Mouse (Mus musculus): ENCODE data around the gene Ubl3. TPM values are rescaled to one million over a fixed set of nuclear protein-coding genes. Genes with fewer than 3 reads are reported as not detected.

The Ubl3 gene
- total and polyA plus RNA-seq, 2 experiments from 2014 or later: 79.3 to 122 TPM

GRCm38 (mm10) chr5:148510265-148510664 lies 42.3 kb downstream of the Ubl3 start:
- Histone ChIP-seq H3K9ac (no peak overlapping the region), H3K9me3 (ENCODE audit: low read length) (no peaks in the 10 kb centered on the region), H3K27me3 (ENCODE audit: insufficient read depth, low read length) (no peaks in the 10 kb centered on the region), H3K36me3 (ENCODE audit: insufficient read depth) (peaks cover 35% of the 10 kb centered on the region), H3K27ac (ENCODE audit: low read depth, low read length) (no peak overlapping the region), H3K4me3 (ENCODE audit: low read depth, low read length) (no peak overlapping the region), H3K4me1 (ENCODE audit: insufficient read depth) (no peaks in the 10 kb centered on the region), H3K4me2 (ENCODE audit: low read depth) (no peak overlapping the region)
- no peak for DNase-seq
- TF ChIP-seq CTCF (IDR thresholded peaks at IDR 0.05; ENCODE audit: low read depth): no peak
- WGBS: 92% methylated on average over 2 of the region's 2 CpGs
- ATAC-seq: no peak

GRCm38 (mm10) chr5:148509731-148510130 lies 42.9 kb downstream of the Ubl3 start:
- ATAC-seq: no peak
- Histone ChIP-seq H3K4me2 (ENCODE audit: low read depth) (no peak overlapping the region), H3K27ac (ENCODE audit: low read depth, low read length) (no peak overlapping the region), H3K27me3 (ENCODE audit: insufficient read depth, low read length) (no peaks in the 10 kb centered on the region), H3K36me3 (ENCODE audit: insufficient read depth) (peaks cover 35% of the 10 kb centered on the region), H3K4me3 (ENCODE audit: low read depth, low read length) (no peak overlapping the region), H3K4me1 (ENCODE audit: insufficient read depth) (no peaks in the 10 kb centered on the region), H3K9ac (no peak overlapping the region), H3K9me3 (ENCODE audit: low read length) (no peaks in the 10 kb centered on the region)
- 86% methylated on average over 7 of the region's 7 CpGs for WGBS
- no peak for TF ChIP-seq CTCF (IDR thresholded peaks at IDR 0.05; ENCODE audit: low read depth)
- no peak for DNase-seq

DNA sequence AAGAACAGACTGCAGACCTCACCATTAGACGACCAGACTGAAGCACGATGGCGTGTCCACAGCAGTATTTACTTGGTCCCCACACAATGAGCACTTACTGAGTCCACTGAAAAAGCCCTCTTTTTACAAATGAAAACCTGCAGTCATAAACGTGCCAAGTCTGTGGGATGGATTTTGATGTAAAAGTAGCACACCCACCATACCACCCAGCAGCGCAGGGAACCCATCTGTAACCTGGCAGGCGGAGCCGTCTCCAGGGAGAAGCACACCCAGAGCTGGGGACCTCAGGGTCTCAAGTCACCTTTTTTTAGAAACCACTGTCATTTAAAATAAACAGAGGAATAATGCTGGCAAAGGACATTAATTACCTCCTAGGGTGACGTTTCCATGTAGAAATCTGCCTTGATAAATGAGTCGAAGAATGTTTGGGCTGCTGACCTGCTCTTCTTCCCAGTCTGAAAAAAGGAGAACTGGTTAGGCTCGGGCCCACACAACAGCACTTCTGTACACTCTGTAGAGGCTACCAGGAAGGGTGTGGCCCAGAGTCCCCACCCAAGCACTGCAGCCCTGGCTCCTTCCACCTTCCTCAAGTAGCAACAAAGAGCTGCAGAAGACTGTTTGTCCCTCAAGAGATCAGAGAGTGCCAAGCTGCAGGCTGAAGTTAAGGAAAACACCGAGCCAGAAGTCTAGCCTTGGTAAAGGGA lies 43.5 kb downstream of the Ubl3 start:
- TF ChIP-seq CTCF (IDR thresholded peaks at IDR 0.05; ENCODE audit: low read depth): no peak
- peaks cover 35% of the 10 kb centered on the region for H3K36me3 ChIP-seq (ENCODE audit: insufficient read depth)
- WGBS: 88% methylated on average over 11 of the region's 11 CpGs

DNA sequence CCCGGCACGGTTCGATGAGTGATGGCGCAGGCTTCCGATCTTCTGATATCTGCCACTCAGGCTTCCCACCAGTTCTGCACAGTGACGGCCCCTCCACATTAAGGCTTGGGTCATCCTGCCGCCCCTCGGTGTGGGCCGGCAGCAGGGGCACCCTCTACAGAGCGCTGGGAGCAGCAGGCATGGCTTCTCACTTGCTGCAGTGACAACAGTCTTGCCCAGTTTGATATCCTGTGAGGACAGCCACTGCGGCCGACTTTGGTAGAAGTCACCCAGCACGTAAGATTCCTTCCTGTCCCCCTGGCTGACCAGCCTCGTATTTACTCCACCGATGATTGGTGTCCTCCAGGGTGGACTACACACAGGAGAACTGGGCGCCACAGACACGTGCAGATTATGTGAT lies 47.2 kb downstream of the Ubl3 start:
- TF ChIP-seq CTCF (IDR thresholded peaks at IDR 0.05; ENCODE audit: low read depth): no peak
- Histone ChIP-seq H3K27ac (ENCODE audit: low read depth, low read length) (no peak overlapping the region), H3K4me1 (ENCODE audit: insufficient read depth) (no peaks in the 10 kb centered on the region), H3K27me3 (ENCODE audit: insufficient read depth, low read length) (no peaks in the 10 kb centered on the region), H3K4me3 (ENCODE audit: low read depth, low read length) (no peak overlapping the region), H3K36me3 (ENCODE audit: insufficient read depth) (peaks cover 40% of the 10 kb centered on the region), H3K4me2 (ENCODE audit: low read depth) (no peak overlapping the region), H3K9me3 (ENCODE audit: low read length) (no peaks in the 10 kb centered on the region), H3K9ac (no peak overlapping the region)
- DNase-seq: no peak
- ATAC-seq: no peak
- 92% methylated on average over 17 of the region's 17 CpGs for WGBS

More for the DNA sequence above, 43.5 kb downstream of the Ubl3 start:
- no peak overlapping the region for H3K27ac ChIP-seq (ENCODE audit: low read depth, low read length)
- H3K4me2 ChIP-seq (ENCODE audit: low read depth): no peak overlapping the region
- no peak overlapping the region for H3K4me3 ChIP-seq (ENCODE audit: low read depth, low read length)
- H3K4me1 ChIP-seq (ENCODE audit: insufficient read depth): no peaks in the 10 kb centered on the region
- no peaks in the 10 kb centered on the region for H3K27me3 ChIP-seq (ENCODE audit: insufficient read depth, low read length)
- ATAC-seq (no peak), DNase-seq (no peak)
- H3K9me3 ChIP-seq (ENCODE audit: low read length): no peaks in the 10 kb centered on the region
- H3K9ac ChIP-seq: no peak overlapping the region

DNA sequence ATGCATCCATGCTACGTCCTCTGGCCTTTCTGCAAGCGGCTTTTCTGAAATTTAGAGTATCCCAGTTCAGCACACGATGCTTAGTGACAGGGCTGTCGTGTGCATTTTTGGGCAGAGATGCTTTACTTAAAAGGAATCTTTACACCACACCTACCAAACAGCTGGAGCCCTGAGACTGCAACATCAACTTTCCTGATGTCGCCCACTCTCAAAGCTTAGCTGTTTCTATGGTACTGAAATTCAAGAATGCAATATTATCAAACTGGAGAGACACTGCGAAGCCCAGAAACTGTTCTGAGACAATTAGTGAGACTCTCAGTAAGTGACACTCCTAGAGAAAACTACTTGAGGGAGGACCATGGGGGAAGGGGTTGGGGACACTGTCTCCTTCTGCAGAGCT lies 50.4 kb downstream of the Ubl3 start:
- ATAC-seq (no peak), DNase-seq (no peak)
- 96% methylated on average over 6 of the region's 6 CpGs for WGBS
- peaks cover 23% of the 10 kb centered on the region for H3K36me3 ChIP-seq (ENCODE audit: insufficient read depth)
- H3K4me1 ChIP-seq (ENCODE audit: insufficient read depth): no peaks in the 10 kb centered on the region
- H3K9me3 ChIP-seq (ENCODE audit: low read length): 0 out of 2 replicates have a peak, but pooled peaks cover 4% of the 10 kb centered on the region
- no peak for TF ChIP-seq CTCF (IDR thresholded peaks at IDR 0.05; ENCODE audit: low read depth)
- H3K27me3 ChIP-seq (ENCODE audit: insufficient read depth, low read length): no peaks in the 10 kb centered on the region
- H3K4me2 ChIP-seq (ENCODE audit: low read depth): no peak overlapping the region
- H3K9ac ChIP-seq: no peak overlapping the region
- no peak overlapping the region for H3K4me3 ChIP-seq (ENCODE audit: low read depth, low read length)
- H3K27ac ChIP-seq (ENCODE audit: low read depth, low read length): no peak overlapping the region

GRCm38 (mm10) chr5:148501228-148501957 lies 51.2 kb downstream of the Ubl3 start:
- peaks cover 19% of the 10 kb centered on the region for H3K36me3 ChIP-seq (ENCODE audit: insufficient read depth)
- no peak overlapping the region for H3K27ac ChIP-seq (ENCODE audit: low read depth, low read length)
- no peaks in the 10 kb centered on the region for H3K27me3 ChIP-seq (ENCODE audit: insufficient read depth, low read length)
- 0 out of 2 replicates have a peak, but pooled peaks cover 4% of the 10 kb centered on the region for H3K9me3 ChIP-seq (ENCODE audit: low read length)
- no peak overlapping the region for H3K4me3 ChIP-seq (ENCODE audit: low read depth, low read length)
- ATAC-seq (no peak), DNase-seq (no peak)
- H3K4me2 ChIP-seq (ENCODE audit: low read depth): no peak overlapping the region
- 93% methylated on average over 6 of the region's 6 CpGs for whole genome bisulfite sequencing
- H3K9ac ChIP-seq: no peak overlapping the region
- no peaks in the 10 kb centered on the region for H3K4me1 ChIP-seq (ENCODE audit: insufficient read depth)
- TF ChIP-seq CTCF (IDR thresholded peaks at IDR 0.05; ENCODE audit: low read depth): no peak

- no peak for DNase-seq
- H3K9me3 ChIP-seq (ENCODE audit: low read length): 0 out of 2 replicates have a peak, but pooled peaks cover 4% of the 10 kb centered on the region
- WGBS: 94% methylated on average over 8 of the region's 8 CpGs
Observed at GRCm38 (mm10) chr5:148500516-148500915, 52.1 kb downstream of the Ubl3 start.

More at GRCm38 (mm10) chr5:148500516-148500915, 52.1 kb downstream of the Ubl3 start:
- ATAC-seq: no peak
- Histone ChIP-seq H3K36me3 (ENCODE audit: insufficient read depth) (peaks cover 11% of the 10 kb centered on the region; the same call in 1 of the 2 replicates), H3K9ac (no peak overlapping the region), H3K4me2 (ENCODE audit: low read depth) (no peak overlapping the region), H3K27ac (ENCODE audit: low read depth, low read length) (no peak overlapping the region), H3K4me1 (ENCODE audit: insufficient read depth) (no peaks in the 10 kb centered on the region), H3K27me3 (ENCODE audit: insufficient read depth, low read length) (no peaks in the 10 kb centered on the region), H3K4me3 (ENCODE audit: low read depth, low read length) (no peak overlapping the region)
- TF ChIP-seq CTCF (IDR thresholded peaks at IDR 0.05; ENCODE audit: low read depth): no peak

All from forebrain, postnatal 0 days (tissue).